29 mouse cellular contexts compared by ENCODE assay signal in genomic region chr10:61794971-61795370, GRCm38 (mm10). TPM values are rescaled to one million over a fixed set of nuclear protein-coding genes. Genes with fewer than 3 reads are reported as not detected.
A peak's percentile ranks its signal among the peaks of the same experiment; 100 is the strongest.
DNase-seq lines count a peak whose midpoint lies in the region; ATAC-seq and TF ChIP-seq lines count a peak whose summit lies in the region.
"Had no signal": no experiment of that assay in that cellular context is flagged by ENCODE, and none has a peak within 500 bp of the region (broad histone marks: within the 10 kb centered on the region; RNA-seq: fewer than 3 reads in every experiment).

No protein-coding gene starts in this region.

- H3K9ac ChIP-seq in lung, embryonic 16.5 days (ENCODE audit: low read length): no peak overlapping the region
- H3K9ac ChIP-seq in ES-E14 (ENCODE audit: insufficient read depth, low read depth, low read length, poor library complexity, severe bottlenecking): peak overlapping the region; percentile 50; the same call in 1 of the 2 replicates
- H3K9ac ChIP-seq: embryonic facial prominence, embryonic 15.5 days; forebrain, embryonic 15.5 days; heart, embryonic 12.5 days; midbrain, embryonic 15.5 days; neural tube, embryonic 12.5 days had no signal

- H3K9me3 ChIP-seq in lung, embryonic 16.5 days (ENCODE audit: control insufficient read depth, low read length): no peaks in the 10 kb centered on the region
- H3K9me3 ChIP-seq in E14TG2a.4 (ENCODE audit: low read length) (peaks cover 6% of the 10 kb centered on the region; the same call in 1 of the 2 replicates), ES-E14 (ENCODE audit: control insufficient read depth, insufficient read depth, low read depth, low read length) (no peaks in the 10 kb centered on the region)
- H3K9me3 ChIP-seq in limb, embryonic 10.5 days (replicated peaks): no peaks in the 10 kb centered on the region
- H3K9me3 ChIP-seq: embryonic facial prominence, embryonic 15.5 days; forebrain, embryonic 15.5 days; heart, embryonic 12.5 days; midbrain, embryonic 15.5 days; neural tube, embryonic 12.5 days had no signal

- H3K4me1 ChIP-seq in lung, embryonic 16.5 days (replicated peaks; ENCODE audit: control insufficient read depth, insufficient read depth, low read length): peaks cover 4% of the 10 kb centered on the region; the same call in 1 of the 2 replicates
- H3K4me1 ChIP-seq in E14TG2a.4 (replicated peaks; ENCODE audit: low read depth, low read length) (peaks cover 63% of the 10 kb centered on the region), ES-E14 (ENCODE audit: control insufficient read depth in 2 of 2, insufficient read depth in 2 of 2, low read length in 2 of 2, poor library complexity in 1 of 2) (peaks cover 8 to 11% of the 10 kb centered on the region in 2 experiments; a peak in 3 of 4 replicates)
- peaks cover 20% of the 10 kb centered on the region for H3K4me1 ChIP-seq in limb, embryonic 10.5 days
- H3K4me1 ChIP-seq: heart, embryonic 12.5 days; megakaryocyte, embryonic 14.5 days; midbrain, embryonic 15.5 days; neural tube, embryonic 12.5 days had no signal

- no peak for TF ChIP-seq CTCF in E14TG2a.4 (conservative IDR thresholded peaks at IDR 0.05; ENCODE audit: low read length)

- ATAC-seq in lung, embryonic 16.5 days (ENCODE audit: low read depth): no peak
- ATAC-seq: forebrain, embryonic 15.5 days; intestine, postnatal 0 days; midbrain, embryonic 15.5 days had no signal

- H3K27me3 ChIP-seq in lung, embryonic 16.5 days (ENCODE audit: control insufficient read depth, insufficient read depth, low read depth, low read length): no peaks in the 10 kb centered on the region
- H3K27me3 ChIP-seq in E14TG2a.4 (ENCODE audit: insufficient read depth, low read length): no peaks in the 10 kb centered on the region
- H3K27me3 ChIP-seq in limb, embryonic 10.5 days (ENCODE audit: low read depth, poor library complexity, severe bottlenecking): no peaks in the 10 kb centered on the region
- H3K27me3 ChIP-seq: embryonic facial prominence, embryonic 15.5 days; forebrain, embryonic 15.5 days; heart, embryonic 12.5 days; midbrain, embryonic 15.5 days; neural tube, embryonic 12.5 days had no signal

- 41% methylated on average over 10 of the region's 10 CpGs for whole genome bisulfite sequencing in lung, embryonic 16.5 days
- 60% methylated on average over 10 of the region's 10 CpGs for WGBS in limb, embryonic 10.5 days

- H3K36me3 ChIP-seq in lung, embryonic 16.5 days (ENCODE audit: control insufficient read depth, insufficient read depth, low read length): no peaks in the 10 kb centered on the region
- H3K36me3 ChIP-seq in E14TG2a.4 (ENCODE audit: insufficient read depth, low read length) (no peaks in the 10 kb centered on the region), ES-E14 (ENCODE audit: control insufficient read depth, insufficient read depth, low read length, poor library complexity, severe bottlenecking) (no peaks in the 10 kb centered on the region)
- no peaks in the 10 kb centered on the region for H3K36me3 ChIP-seq in limb, embryonic 10.5 days
- H3K36me3 ChIP-seq: embryonic facial prominence, embryonic 15.5 days; forebrain, embryonic 15.5 days; heart, embryonic 12.5 days; midbrain, embryonic 15.5 days; neural tube, embryonic 12.5 days had no signal

- H3K4me3 ChIP-seq in lung, embryonic 16.5 days (ENCODE audit: low read length): no peak overlapping the region
- H3K4me3 ChIP-seq in E14TG2a.4 (replicated peaks; ENCODE audit: low read length) (peak overlapping the region; percentile 18; the same call in 1 of the 2 replicates), ES-E14 (ENCODE audit: insufficient read depth in 1 of 2, low read depth in 1 of 2, low read length in 2 of 2, poor library complexity in 1 of 2, severe bottlenecking in 1 of 2) (0 out of 4 replicates have a peak overlapping the region, but pooled peaks of 1 of the 2 experiments have one; percentile 12)
- H3K4me3 ChIP-seq in limb, embryonic 10.5 days: no peak overlapping the region
- H3K4me3 ChIP-seq: embryonic facial prominence, embryonic 15.5 days; forebrain, embryonic 15.5 days; heart, embryonic 12.5 days; megakaryocyte, embryonic 14.5 days; midbrain, embryonic 15.5 days; neural tube, embryonic 12.5 days had no signal

- DNase-seq in lung, postnatal 4 days: no peak
- DNase-seq in ES-E14 (ENCODE audit: low read depth, low spot score): no peak
- DNase-seq in limb, embryonic 10.5 days (ENCODE audit: low spot score): no peak
- DNase-seq in layer of hippocampus, postnatal 14 days (ENCODE audit: low spot score in 2 of 2): no peak
- DNase-seq in c-Kit-positive CD71-positive TER-119-positive erythroid progenitor cells, embryonic 14.5 days (ENCODE audit: low spot score): no peak
- DNase-seq: adrenal gland, postnatal 10 days; cerebellum, adult 2 months; cerebellum, postnatal 25 days; embryo, embryonic 11 days; gastrocnemius, postnatal 14 days; heart, adult 11 months; heart, postnatal 10 days; kidney, postnatal 10 days; lung, adult 2 months; retina, postnatal 1 day; right cerebral cortex, postnatal 25 days; spleen, adult 18-20 months; thymus, adult 18-20 months; thymus, postnatal 36 days had no signal

- no peak overlapping the region for H3K27ac ChIP-seq in lung, embryonic 16.5 days (ENCODE audit: low read length)
- H3K27ac ChIP-seq in ES-E14 (ENCODE audit: insufficient read depth, low read depth, low read length, poor library complexity, severe bottlenecking): no peak overlapping the region
- peak overlapping the region; percentile 66 for H3K27ac ChIP-seq in limb, embryonic 10.5 days
- H3K27ac ChIP-seq: embryonic facial prominence, embryonic 15.5 days; forebrain, embryonic 15.5 days; midbrain, embryonic 15.5 days; neural tube, embryonic 12.5 days had no signal

- in situ Hi-C loops in ES-E14 (cut with MboI; ENCODE audit: low sequenced_read_pairs in 2 of 2, unreplicated experiment in 2 of 2): no loop called here

- peak overlapping the region; percentile 24; the same call in 1 of the 2 replicates for H3K4me2 ChIP-seq in lung, embryonic 16.5 days (ENCODE audit: low read depth, low read length)
- H3K4me2 ChIP-seq: embryonic facial prominence, embryonic 15.5 days; forebrain, embryonic 15.5 days; heart, embryonic 12.5 days; liver, embryonic 11.5 days; midbrain, embryonic 15.5 days; neural tube, embryonic 12.5 days had no signal

TF ChIP-seq in ES-E14, 5 proteins besides CTCF, POLR2A, EP300 and RAD21:
- TF ChIP-seq HCFC1 (IDR thresholded peaks at IDR 0.05; ENCODE audit: borderline replicate concordance, insufficient read depth, low read length): no peak
- TF ChIP-seq ZNF384 (IDR thresholded peaks at IDR 0.05; ENCODE audit: low read depth, low read length): no peak
- no peak for TF ChIP-seq ZC3H11A (IDR thresholded peaks at IDR 0.05; ENCODE audit: borderline replicate concordance, low read depth, low read length)
- TF ChIP-seq CHD2 (IDR thresholded peaks at IDR 0.05; ENCODE audit: low read depth, low read length): no peak
- TF ChIP-seq MAFK (IDR thresholded peaks at IDR 0.05; ENCODE audit: insufficient read depth, low read depth, low read length): no peak

RNA-seq across cellular contexts. Expression of gene H2afy2, which starts 11.0 kb away (rescaled TPM):
- 92.2 and 107 TPM in 2 replicates for polyA plus RNA-seq in lung, embryonic 16.5 days (2015; fragmentation: Nextera tagmentation; extraction: Ambion mirVana)
- total RNA-seq in ES-E14 (2012; rRNA removed): 18.7 and 25.7 TPM in 2 replicates
- polyA plus RNA-seq in limb, embryonic 10.5 days (2016; fragmentation: Nextera tagmentation; extraction: Ambion mirVana): 285 and 298 TPM in 2 replicates
- total RNA-seq in layer of hippocampus, postnatal 14 days (2021): 10 to 100 TPM; 20.2 to 23.4 TPM
